In genomic region chr13:101235110-101235509, GRCm38 (mm10) we compare ENCODE assay signal across 16 mouse cellular contexts.
DNase-seq lines count a peak whose midpoint lies in the region; ATAC-seq and TF ChIP-seq lines count a peak whose summit lies in the region.
"Had no signal": no experiment of that assay in that cellular context is flagged by ENCODE, and none has a peak within 500 bp of the region (broad histone marks: within the 10 kb centered on the region; RNA-seq: fewer than 3 reads in every experiment).

No protein-coding gene starts in this region.

- H3K4me1 ChIP-seq in cerebellum, adult 2 months (ENCODE audit: control insufficient read depth, insufficient read depth, low read length) = peaks cover 28% of the 10 kb centered on the region
- peaks cover 19% of the 10 kb centered on the region for H3K4me1 ChIP-seq in forebrain, embryonic 14.5 days (ENCODE audit: control insufficient read depth, insufficient read depth, low read length)
- peaks cover 31% of the 10 kb centered on the region for H3K4me1 ChIP-seq in forebrain, embryonic 15.5 days
- H3K4me1 ChIP-seq in midbrain, embryonic 10.5 days = peaks cover 39% of the 10 kb centered on the region
- H3K4me1 ChIP-seq in midbrain, postnatal 0 days (ENCODE audit: insufficient read depth, low read length) = peaks cover 12% of the 10 kb centered on the region
- H3K4me1 ChIP-seq: liver, embryonic 15.5 days had no signal

- no peak for TF ChIP-seq POLR2A in cerebellum, adult 2 months (IDR thresholded peaks at IDR 0.05; ENCODE audit: borderline replicate concordance, insufficient read depth, low read length)

- H3K4me2 ChIP-seq in forebrain, embryonic 14.5 days (ENCODE audit: low read length) = no peak overlapping the region
- H3K4me2 ChIP-seq in forebrain, embryonic 15.5 days (replicated peaks) = no peak overlapping the region
- no peak overlapping the region for H3K4me2 ChIP-seq in midbrain, postnatal 0 days (ENCODE audit: low read depth, low read length, poor library complexity, severe bottlenecking)
- H3K4me2 ChIP-seq: embryonic facial prominence, embryonic 13.5 days; kidney, embryonic 15.5 days; limb, embryonic 13.5 days; liver, embryonic 15.5 days had no signal

- peak overlapping the region; percentile 55 for H3K27ac ChIP-seq in cerebellum, adult 2 months (ENCODE audit: insufficient read depth, low read length)
- no peak overlapping the region for H3K27ac ChIP-seq in forebrain, embryonic 14.5 days (ENCODE audit: low read depth, low read length)
- no peak overlapping the region for H3K27ac ChIP-seq in forebrain, embryonic 15.5 days (replicated peaks)
- peak overlapping the region; percentile 59 for H3K27ac ChIP-seq in midbrain, embryonic 10.5 days (replicated peaks)
- no peak overlapping the region for H3K27ac ChIP-seq in midbrain, postnatal 0 days (ENCODE audit: low read depth, low read length)
- H3K27ac ChIP-seq: embryonic facial prominence, embryonic 13.5 days; kidney, embryonic 15.5 days; limb, embryonic 13.5 days; liver, embryonic 15.5 days; neural tube, embryonic 12.5 days had no signal

- peak in 1 of 2 experiments; percentile 28 for DNase-seq in cerebellum, adult 2 months
- DNase-seq in cerebellum, postnatal 14 days = no peak
- DNase-seq in forebrain, embryonic 14.5 days (ENCODE audit: low spot score) = peak; percentile 36
- no peak for DNase-seq in midbrain, embryonic 10.5 days (ENCODE audit: low spot score)
- no peak for DNase-seq in midbrain, postnatal 0 days (ENCODE audit: low spot score)
- peak; percentile 43 for DNase-seq in retina, embryonic 14.5 days (ENCODE audit: low spot score)
- DNase-seq in frontal cortex, postnatal 10 days (ENCODE audit: low spot score in 2 of 2) = no peak
- DNase-seq: adrenal gland, postnatal 25 days had no signal

- WGBS in cerebellum, adult 2 months = 31% methylated on average over 3 of the region's 3 CpGs
- 18% methylated on average over 3 of the region's 3 CpGs for WGBS in forebrain, embryonic 14.5 days
- 19% methylated on average over 3 of the region's 3 CpGs for WGBS in forebrain, embryonic 15.5 days
- WGBS in midbrain, embryonic 10.5 days = 20% methylated on average over 3 of the region's 3 CpGs
- 31% methylated on average over 3 of the region's 3 CpGs for WGBS in midbrain, postnatal 0 days

- H3K9me3 ChIP-seq in forebrain, embryonic 14.5 days (replicated peaks; ENCODE audit: control insufficient read depth, low read length) = no peaks in the 10 kb centered on the region
- H3K9me3 ChIP-seq in forebrain, embryonic 15.5 days = no peaks in the 10 kb centered on the region
- no peaks in the 10 kb centered on the region for H3K9me3 ChIP-seq in midbrain, embryonic 10.5 days (replicated peaks)
- no peaks in the 10 kb centered on the region for H3K9me3 ChIP-seq in midbrain, postnatal 0 days (ENCODE audit: low read length)
- H3K9me3 ChIP-seq: embryonic facial prominence, embryonic 13.5 days; kidney, embryonic 15.5 days; limb, embryonic 13.5 days; liver, embryonic 15.5 days; neural tube, embryonic 12.5 days had no signal

- ATAC-seq in forebrain, embryonic 14.5 days = no peak
- no peak for ATAC-seq in forebrain, embryonic 15.5 days (replicated peaks)
- ATAC-seq in midbrain, postnatal 0 days (ENCODE audit: low FRiP score) = no peak
- ATAC-seq: intestine, embryonic 16.5 days; lung, postnatal 0 days had no signal

- no peak for TF ChIP-seq CTCF in cerebellum, adult 2 months (IDR thresholded peaks at IDR 0.05; ENCODE audit: borderline replicate concordance, insufficient read depth, low read depth, low read length)
- no peak for TF ChIP-seq CTCF in midbrain, postnatal 0 days (IDR thresholded peaks at IDR 0.05)

- no peak overlapping the region for H3K4me3 ChIP-seq in cerebellum, adult 2 months (replicated peaks; ENCODE audit: insufficient read depth, low read depth, low read length)
- H3K4me3 ChIP-seq in forebrain, embryonic 14.5 days (ENCODE audit: low read depth, low read length) = no peak overlapping the region
- H3K4me3 ChIP-seq in forebrain, embryonic 15.5 days = no peak overlapping the region
- H3K4me3 ChIP-seq in midbrain, embryonic 10.5 days = no peak overlapping the region
- H3K4me3 ChIP-seq in midbrain, postnatal 0 days (ENCODE audit: low read depth, low read length) = no peak overlapping the region
- H3K4me3 ChIP-seq: embryonic facial prominence, embryonic 13.5 days; kidney, embryonic 15.5 days; limb, embryonic 13.5 days; liver, embryonic 15.5 days; neural tube, embryonic 12.5 days had no signal

- H3K36me3 ChIP-seq in forebrain, embryonic 14.5 days (ENCODE audit: control insufficient read depth, insufficient read depth, low read length) = no peaks in the 10 kb centered on the region
- H3K36me3 ChIP-seq in forebrain, embryonic 15.5 days = no peaks in the 10 kb centered on the region
- H3K36me3 ChIP-seq in midbrain, embryonic 10.5 days = no peaks in the 10 kb centered on the region
- H3K36me3 ChIP-seq in midbrain, postnatal 0 days (ENCODE audit: insufficient read depth, low read length) = no peaks in the 10 kb centered on the region
- H3K36me3 ChIP-seq: embryonic facial prominence, embryonic 13.5 days; kidney, embryonic 15.5 days; limb, embryonic 13.5 days; liver, embryonic 15.5 days; neural tube, embryonic 12.5 days had no signal

- H3K27me3 ChIP-seq in cerebellum, adult 2 months (ENCODE audit: control insufficient read depth, insufficient read depth, low read length) = no peaks in the 10 kb centered on the region
- H3K27me3 ChIP-seq in forebrain, embryonic 14.5 days (replicated peaks; ENCODE audit: control insufficient read depth, insufficient read depth, low read length) = no peaks in the 10 kb centered on the region
- H3K27me3 ChIP-seq in forebrain, embryonic 15.5 days = no peaks in the 10 kb centered on the region
- no peaks in the 10 kb centered on the region for H3K27me3 ChIP-seq in midbrain, embryonic 10.5 days (ENCODE audit: low read depth, poor library complexity, severe bottlenecking)
- H3K27me3 ChIP-seq in midbrain, postnatal 0 days (ENCODE audit: insufficient read depth, low read length) = no peaks in the 10 kb centered on the region
- H3K27me3 ChIP-seq: embryonic facial prominence, embryonic 13.5 days; kidney, embryonic 15.5 days; liver, embryonic 15.5 days; neural tube, embryonic 12.5 days had no signal

- H3K9ac ChIP-seq in forebrain, embryonic 14.5 days (ENCODE audit: low read length) = no peak overlapping the region
- H3K9ac ChIP-seq in forebrain, embryonic 15.5 days (replicated peaks) = no peak overlapping the region
- no peak overlapping the region for H3K9ac ChIP-seq in midbrain, postnatal 0 days (replicated peaks; ENCODE audit: low read length, poor library complexity, severe bottlenecking)
- H3K9ac ChIP-seq: embryonic facial prominence, embryonic 13.5 days; kidney, embryonic 15.5 days; limb, embryonic 13.5 days; liver, embryonic 15.5 days; neural tube, embryonic 12.5 days had no signal

Comparison
In these comparisons a context has a peak if more than half of its experiments do, and no peak if none do; other contexts are left out.
1. H3K27ac ChIP-seq: peak in cerebellum, adult 2 months (single experiment) and midbrain, embryonic 10.5 days (single experiment); none in forebrain, embryonic 14.5 days (single experiment), forebrain, embryonic 15.5 days (single experiment) and midbrain, postnatal 0 days (single experiment).
2. DNase-seq: peak in forebrain, embryonic 14.5 days (single experiment) and retina, embryonic 14.5 days (single experiment); none in cerebellum, postnatal 14 days (0 of 2), midbrain, embryonic 10.5 days (single experiment), midbrain, postnatal 0 days (single experiment) and frontal cortex, postnatal 10 days (0 of 2).